Mouse (Mus musculus) heart, adult 8-10 months (tissue): ENCODE measurements at regions not wholly inside any gene's neighbourhood (a gene's known extent, or its start where the extent isn't known, plus 50 kb on each side); places are given as distances from the start of the nearest gene placed in this dataset.

Experiments
- DNase-seq: peaks from one replicate; pipeline ENCODE4 v3.0.0; 2022; ENCODE audit warnings: low spot score

- peak; percentile 40 for DNase-seq
Observed at GRCm38 (mm10) chr13:46350075-46350747, 68.0 kb upstream of the Rbm24 start.

GRCm38 (mm10) chr13:46355306-46355705 lies 62.9 kb upstream of the Rbm24 start:
- DNase-seq = no peak

GRCm38 (mm10) chr13:46355975-46356374 lies 62.3 kb upstream of the Rbm24 start:
- DNase-seq = no peak

GRCm38 (mm10) chr13:46357037-46357436 lies 61.2 kb upstream of the Rbm24 start:
- DNase-seq = no peak

GRCm38 (mm10) chr13:46360495-46361120 lies 57.6 kb upstream of the Rbm24 start:
- DNase-seq = no peak

- DNase-seq = no peak
Observed at GRCm38 (mm10) chr13:46363456-46364201, 54.6 kb upstream of the Rbm24 start.

GRCm38 (mm10) chr13:46364202-46364912 lies 53.9 kb upstream of the Rbm24 start:
- DNase-seq = no peak

- no peak for DNase-seq
Observed at GRCm38 (mm10) chr13:46365292-46365691, 52.9 kb upstream of the Rbm24 start.
